In genomic region chr11:94601321-94602281, GRCm38 (mm10) we compare ENCODE assay signal across 8 mouse cellular contexts. TPM values are rescaled to one million over a fixed set of nuclear protein-coding genes. Genes with fewer than 3 reads are reported as not detected.
DNase-seq lines count a peak whose midpoint lies in the region; ATAC-seq and TF ChIP-seq lines count a peak whose summit lies in the region.

Acsf2 (minus strand) TSS chr11:94601871.

- TF ChIP-seq CTCF in G1E (IDR thresholded peaks at IDR 0.05; ENCODE audit: low read depth, low read length), result no peak
- no peak for TF ChIP-seq CTCF in cerebellum, adult 2 months (IDR thresholded peaks at IDR 0.05; ENCODE audit: borderline replicate concordance, insufficient read depth, low read depth, low read length)

- peaks cover 27% of the 10 kb centered on the region for H3K27me3 ChIP-seq in G1E (ENCODE audit: insufficient read depth, low read length)
- no peaks in the 10 kb centered on the region; the same call in 1 of the 2 replicates for H3K27me3 ChIP-seq in cerebellum, adult 2 months (ENCODE audit: control insufficient read depth, insufficient read depth, low read length)
- 0 out of 2 replicates have a peak, but pooled peaks cover 10% of the 10 kb centered on the region for H3K27me3 ChIP-seq in hindbrain, embryonic 14.5 days (ENCODE audit: control insufficient read depth, insufficient read depth, low read length)

- no peaks in the 10 kb centered on the region for H3K9me3 ChIP-seq in G1E (replicated peaks)
- H3K9me3 ChIP-seq in hindbrain, embryonic 14.5 days (ENCODE audit: control insufficient read depth, low read length), result no peaks in the 10 kb centered on the region

- no peaks in the 10 kb centered on the region for H3K36me3 ChIP-seq in G1E (replicated peaks)
- H3K36me3 ChIP-seq in hindbrain, embryonic 14.5 days (replicated peaks; ENCODE audit: control insufficient read depth, insufficient read depth), result no peaks in the 10 kb centered on the region

- H3K4me3 ChIP-seq in G1E (ENCODE audit: low read depth, low read length), result peak within 1 kb of the TSS; percentile 20; the same call in 1 of the 2 replicates
- peak within 1 kb of the TSS; percentile 35 for H3K4me3 ChIP-seq in cerebellum, adult 2 months (replicated peaks; ENCODE audit: insufficient read depth, low read depth, low read length)
- peak within 1 kb of the TSS; percentile 37 for H3K4me3 ChIP-seq in hindbrain, embryonic 14.5 days (replicated peaks; ENCODE audit: low read length)

- peaks cover 6% of the 10 kb centered on the region; the same call in 1 of the 2 replicates for H3K4me1 ChIP-seq in G1E (ENCODE audit: insufficient read depth, low read depth, low read length)
- no peaks in the 10 kb centered on the region for H3K4me1 ChIP-seq in cerebellum, adult 2 months (ENCODE audit: control insufficient read depth, insufficient read depth, low read length)
- peaks cover 11% of the 10 kb centered on the region for H3K4me1 ChIP-seq in hindbrain, embryonic 14.5 days (replicated peaks; ENCODE audit: control insufficient read depth, insufficient read depth, low read length)

- DNase-seq in G1E (ENCODE audit: low spot score), result peak; percentile 6
- DNase-seq in cerebellum, adult 2 months, result peak; percentile 14 to 25
- peak; percentile 67 for DNase-seq in gastrocnemius, adult 18-20 months (ENCODE audit: low spot score)
- DNase-seq in hindbrain, embryonic 14.5 days (ENCODE audit: low spot score), result peak; percentile 40
- peak; percentile 23 to 49 for DNase-seq in layer of hippocampus, postnatal 14 days (ENCODE audit: low spot score in 2 of 2)
- peak; percentile 92 for DNase-seq in lung, postnatal 10 days
- peak; percentile 69 for DNase-seq in ovary, postnatal 14 days (ENCODE audit: low spot score)
- DNase-seq in thymus, postnatal 36 days, result peak; percentile 70 to 78

- no peak within 1 kb of the TSS for H3K27ac ChIP-seq in cerebellum, adult 2 months (ENCODE audit: insufficient read depth, low read length)
- no peak within 1 kb of the TSS for H3K27ac ChIP-seq in hindbrain, embryonic 14.5 days

- peak within 1 kb of the TSS; percentile 39 for H3K9ac ChIP-seq in hindbrain, embryonic 14.5 days

- peak within 1 kb of the TSS; percentile 69 for H3K4me2 ChIP-seq in hindbrain, embryonic 14.5 days (replicated peaks)

- 3% methylated on average over 46 of the region's 52 CpGs for WGBS in cerebellum, adult 2 months
- WGBS in hindbrain, embryonic 14.5 days, result 1% methylated on average over 44 of the region's 52 CpGs

- ATAC-seq in G1E (ENCODE audit: extremely low read depth, insufficient number of reproducible peaks, low FRiP score, poor library complexity, severe bottlenecking), result no peak
- ATAC-seq in hindbrain, embryonic 14.5 days (ENCODE audit: low FRiP score), result peak; percentile 37; the same call in 1 of the 2 replicates

- no peak for TF ChIP-seq POLR2A in cerebellum, adult 2 months (IDR thresholded peaks at IDR 0.05; ENCODE audit: borderline replicate concordance, insufficient read depth, low read length)

RNA-seq across cellular contexts. Expression of gene Acsf2, which starts in this region (rescaled TPM):
- 1.4 and 1.6 TPM in 2 replicates for total RNA-seq in G1E (2014; fragmentation: Nextera tagmentation)
- 0.27 and 0.81 TPM in 2 replicates for total RNA-seq in G1E (2017)
- polyA plus RNA-seq in G1E (2012), result 1.5 and 1.6 TPM in 2 replicates
- polyA plus RNA-seq in cerebellum, adult 2 months (2012; rRNA removed), result 13.1 and 15.2 TPM in 2 replicates
- 1 to 10 TPM; 1.6 to 2.1 TPM for total RNA-seq in gastrocnemius, adult 18-20 months (2021)
- polyA plus RNA-seq in hindbrain, embryonic 14.5 days (2014; fragmentation: Nextera tagmentation; extraction: Ambion mirVana), result 2.1 and 2.5 TPM in 2 replicates
- 10 to 100 TPM; 20.9 to 23.0 TPM for total RNA-seq in layer of hippocampus, postnatal 14 days (2021)

Comparison
In these comparisons a context has a peak if more than half of its experiments do, and no peak if none do; other contexts are left out.
1. RNA of gene Acsf2 (total RNA-seq): 20.9 to 23.0 TPM in layer of hippocampus, postnatal 14 days; 1.6 to 2.1 TPM in gastrocnemius, adult 18-20 months and 0.27 to 1.6 TPM in G1E; every median in the first group is over 4 times any median in the second.
2. DNase-seq: peak in every context shown above with its lines; median percentile 92 in lung, postnatal 10 days; 74 in thymus, postnatal 36 days; 69 in ovary, postnatal 14 days; 67 in gastrocnemius, adult 18-20 months; 40 in hindbrain, embryonic 14.5 days; 36 in layer of hippocampus, postnatal 14 days; 20 in cerebellum, adult 2 months; 6 in G1E.
3. Peak in every context shown above with its lines, with median percentiles within 50 percentile points of each other: H3K4me3 ChIP-seq.